In the genomic region with DNA sequence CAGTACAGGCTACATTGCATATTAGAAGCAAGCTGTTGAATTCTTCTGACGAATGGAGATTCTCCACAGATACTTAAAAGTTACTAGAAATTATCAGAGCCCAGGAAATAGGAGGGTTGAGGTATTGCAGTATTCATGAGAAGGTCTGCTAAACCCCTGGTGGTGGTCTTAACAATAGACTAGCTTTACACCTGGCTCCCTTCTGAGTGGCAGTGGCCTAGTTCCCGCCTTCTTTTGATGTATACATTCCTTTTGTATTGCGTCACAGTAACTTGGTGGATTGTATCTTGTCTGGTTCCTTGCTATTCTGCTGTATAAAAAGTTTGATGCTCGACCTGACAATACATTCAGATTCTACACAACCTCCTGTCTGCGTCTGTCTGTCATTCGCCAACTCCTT, we compare ENCODE assay signal across 14 mouse cellular contexts.
"Had no signal": no experiment of that assay in that cellular context is flagged by ENCODE, and none has a peak within 500 bp of the region (broad histone marks: within the 10 kb centered on the region; RNA-seq: fewer than 3 reads in every experiment).

No protein-coding gene starts in this region.

- H3K9me3 ChIP-seq: midbrain, embryonic 10.5 days; midbrain, embryonic 12.5 days; neural tube, embryonic 13.5 days; neural tube, embryonic 15.5 days had no signal

- DNase-seq: lung, adult 18-20 months; lung, embryonic 14.5 days; lung, postnatal 10 days; lung, postnatal 4 days; midbrain, embryonic 14.5 days; right cerebral cortex, postnatal 14 days; thymus, adult 2 months; thymus, postnatal 25 days; thymus, postnatal 4 days had no signal

- H3K27ac ChIP-seq: midbrain, embryonic 10.5 days; midbrain, embryonic 12.5 days; neural tube, embryonic 13.5 days; neural tube, embryonic 15.5 days had no signal

- H3K27me3 ChIP-seq: midbrain, embryonic 12.5 days; neural tube, embryonic 13.5 days; neural tube, embryonic 15.5 days had no signal

- H3K9ac ChIP-seq: lung, embryonic 14.5 days; midbrain, embryonic 12.5 days; neural tube, embryonic 13.5 days; neural tube, embryonic 15.5 days had no signal

- H3K4me3 ChIP-seq: midbrain, embryonic 10.5 days; midbrain, embryonic 12.5 days; myocyte; neural tube, embryonic 13.5 days; neural tube, embryonic 15.5 days had no signal
